Mouse (Mus musculus) midbrain, embryonic 15.5 days (tissue): ENCODE measurements around the gene Jarid2. TPM values are rescaled to one million over a fixed set of nuclear protein-coding genes. Genes with fewer than 3 reads are reported as not detected.

ENCODE experiments used
- ATAC-seq: fragments of 200-750 bp; cut with Nextera tagmentation; replicated peaks from 2 replicates; pipeline ENCODE4 v1.8.0; 2017; ENCODE audit warnings: moderate TSS enrichment
- H3K27ac ChIP-seq: fragments of 300-500 bp; sonication (generic); 2 replicates; pipeline ENCODE4 v1.5.1; 2015; ENCODE audit warnings: mild to moderate bottlenecking, inconsistent platforms
- H3K27me3 ChIP-seq: fragments of 300-500 bp; sonication (generic); replicated peaks from 2 replicates; pipeline ENCODE4 v1.6.1; 2015; ENCODE audit warnings: inconsistent platforms
- H3K36me3 ChIP-seq: fragments of 300-500 bp; sonication (generic); replicated peaks from 2 replicates; pipeline ENCODE4 v1.6.1; 2015; ENCODE audit warnings: inconsistent platforms
- H3K4me1 ChIP-seq: fragments of 300-500 bp; sonication (generic); 2 replicates; pipeline ENCODE4 v1.6.1; 2015; ENCODE audit warnings: inconsistent platforms
- H3K4me2 ChIP-seq: fragments of 300-500 bp; sonication (generic); 2 replicates; pipeline ENCODE4 v1.6.1; 2015; ENCODE audit warnings: inconsistent platforms, mild to moderate bottlenecking, moderate library complexity
- H3K4me3 ChIP-seq: fragments of 300-500 bp; sonication (generic); 2 replicates; pipeline ENCODE4 v1.5.1; 2015; ENCODE audit warnings: mild to moderate bottlenecking, inconsistent platforms
- H3K9ac ChIP-seq: fragments of 300-500 bp; sonication (generic); 2 replicates; pipeline ENCODE4 v1.6.1; 2015; ENCODE audit warnings: mild to moderate bottlenecking, inconsistent platforms
- H3K9me3 ChIP-seq: fragments of 300-500 bp; sonication (generic); 2 replicates; pipeline ENCODE4 v1.6.1; 2016; ENCODE audit warnings: inconsistent platforms
- WGBS: fragments of 180-500 bp; shearing (Covaris S2); methylation state at CpG from one replicate; pipeline ENCODE4 v1.1.7; 2015; ENCODE audit warnings: mixed read lengths; 5-methylcytosine and 5-hydroxymethylcytosine counted together
- polyA plus RNA-seq: library from polyadenylated mRNA; unstranded; fragments of >200 nt; fragmentation: Nextera tagmentation; extraction: Ambion mirVana; gene quantifications from 2 replicates; pipeline ENCODE4 v1.2.1, GENCODE M21; 2015

The Jarid2 gene
- polyA plus RNA-seq, 1 experiment from 2014 or later: 44.7 TPM

DNA sequence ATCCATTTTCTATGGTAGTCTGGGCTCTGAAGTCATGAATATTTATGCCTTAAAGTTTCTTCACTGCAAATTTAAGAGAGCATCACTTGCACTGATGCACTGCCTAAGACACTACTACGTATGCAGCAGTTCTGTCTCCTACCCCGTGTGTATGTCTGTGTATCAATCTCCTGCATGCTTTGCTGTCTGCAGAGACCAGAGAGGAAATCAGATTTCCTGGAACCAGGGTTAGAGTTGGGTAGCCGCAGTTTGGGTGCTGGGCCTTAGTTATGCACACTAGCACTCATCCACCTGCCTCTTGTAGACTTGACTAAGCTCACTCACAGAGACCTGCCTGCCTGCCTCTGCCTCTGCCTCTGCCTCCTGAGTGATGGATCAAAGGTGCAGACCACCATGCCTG lies 33.8 kb downstream of the Jarid2 start:
- no peak overlapping the region for H3K4me2 ChIP-seq
- ATAC-seq: no peak
- H3K36me3 ChIP-seq: no peaks in the 10 kb centered on the region
- H3K4me3 ChIP-seq: no peak overlapping the region
- H3K27me3 ChIP-seq: no peaks in the 10 kb centered on the region
- WGBS: 81% methylated on average over 3 of the region's 3 CpGs
- no peaks in the 10 kb centered on the region for H3K9me3 ChIP-seq
- no peaks in the 10 kb centered on the region for H3K4me1 ChIP-seq
- H3K9ac ChIP-seq: no peak overlapping the region
- H3K27ac ChIP-seq: no peak overlapping the region

DNA sequence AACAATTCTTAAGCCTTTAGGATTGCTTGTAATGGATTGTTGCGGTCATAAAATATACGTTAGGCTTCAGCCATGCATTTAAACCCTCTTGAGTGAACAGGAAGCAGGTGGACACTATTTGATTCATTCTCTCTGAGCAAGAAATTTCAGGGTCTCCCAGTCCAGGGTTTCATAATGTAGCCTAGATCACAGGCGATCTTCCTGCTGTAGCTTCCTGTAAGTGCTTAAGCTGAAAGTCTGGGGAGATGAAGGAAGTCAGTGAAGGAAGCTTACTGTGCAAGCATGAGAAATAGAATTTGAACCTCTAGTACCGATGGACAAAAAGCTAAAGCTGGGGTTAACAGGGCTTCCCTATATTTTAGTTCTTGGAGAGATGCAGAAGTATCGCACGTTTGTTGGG lies 38.5 kb downstream of the Jarid2 start:
- ATAC-seq: no peak
- WGBS: 91% methylated on average over 6 of the region's 6 CpGs
- Histone ChIP-seq H3K9ac (no peak overlapping the region), H3K4me2 (no peak overlapping the region), H3K4me3 (no peak overlapping the region), H3K27ac (no peak overlapping the region), H3K27me3 (no peaks in the 10 kb centered on the region), H3K36me3 (no peaks in the 10 kb centered on the region), H3K9me3 (no peaks in the 10 kb centered on the region), H3K4me1 (no peaks in the 10 kb centered on the region)

DNA sequence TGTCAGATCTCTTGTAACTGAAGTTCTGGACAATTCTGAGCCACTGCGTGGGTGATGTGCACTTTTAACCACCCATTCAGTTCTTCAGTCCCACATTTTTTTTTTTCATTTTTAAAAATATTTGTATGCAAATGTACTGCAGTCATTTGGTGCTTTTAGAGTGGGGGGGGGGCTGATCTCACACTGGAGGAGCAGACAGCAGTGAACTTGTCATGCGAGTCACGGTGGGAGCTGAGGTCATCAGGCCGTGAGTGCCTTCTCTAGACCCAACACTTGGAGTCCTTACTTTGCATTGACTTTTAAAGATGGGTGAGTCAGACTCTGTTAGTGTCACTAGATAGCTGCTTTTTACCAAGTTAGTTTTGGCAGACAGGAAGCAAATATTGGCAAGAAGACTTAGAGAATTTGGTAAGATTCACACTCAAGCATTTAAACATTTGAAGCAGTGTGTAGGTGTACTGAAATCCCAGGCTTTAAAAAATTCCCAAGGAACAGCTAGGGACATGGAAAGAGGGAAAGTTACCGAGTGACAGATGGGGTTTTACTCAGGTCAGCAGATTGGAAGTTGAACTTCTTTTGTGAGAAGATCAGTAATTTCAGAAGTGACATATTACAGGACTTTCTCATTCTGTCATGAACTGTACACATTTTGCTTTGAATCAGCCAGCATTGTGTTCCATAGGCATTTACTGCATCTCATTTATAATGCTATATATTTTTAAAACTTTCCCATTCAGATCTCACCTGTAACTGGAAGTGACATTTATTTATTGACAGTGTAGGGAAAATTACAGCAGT lies 41.7 kb downstream of the Jarid2 start:
- Histone ChIP-seq H3K27ac (no peak overlapping the region), H3K9me3 (no peaks in the 10 kb centered on the region), H3K4me1 (no peaks in the 10 kb centered on the region), H3K4me2 (no peak overlapping the region), H3K36me3 (no peaks in the 10 kb centered on the region), H3K27me3 (no peaks in the 10 kb centered on the region), H3K4me3 (no peak overlapping the region), H3K9ac (no peak overlapping the region)
- 64% methylated on average over 5 of the region's 5 CpGs for WGBS
- ATAC-seq: no peak

DNA sequence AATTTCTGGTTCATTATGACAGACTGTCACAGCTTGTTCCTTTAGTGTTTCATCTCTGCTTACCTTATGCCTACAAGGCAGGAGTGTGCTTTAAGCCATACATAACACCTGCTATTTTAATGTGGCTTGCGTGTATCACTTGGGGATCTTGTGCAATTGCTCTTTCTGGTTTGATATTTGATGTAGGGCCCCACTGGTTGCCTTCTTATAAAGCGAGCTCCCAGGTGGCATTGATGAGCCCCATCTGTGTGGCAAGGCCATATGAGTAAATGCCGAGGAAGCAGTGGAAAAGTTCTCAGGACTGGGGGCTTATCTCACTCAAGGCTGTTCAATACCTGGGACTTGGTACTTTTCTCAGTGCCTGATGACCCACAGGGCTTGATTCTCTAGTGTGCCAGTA lies 43.5 kb downstream of the Jarid2 start:
- 91% methylated on average over 3 of the region's 3 CpGs for WGBS
- H3K27ac ChIP-seq: no peak overlapping the region
- no peaks in the 10 kb centered on the region for H3K27me3 ChIP-seq
- H3K9ac ChIP-seq: no peak overlapping the region
- no peak overlapping the region for H3K4me2 ChIP-seq
- H3K4me1 ChIP-seq: no peaks in the 10 kb centered on the region
- ATAC-seq: no peak
- no peak overlapping the region for H3K4me3 ChIP-seq
- no peaks in the 10 kb centered on the region for H3K9me3 ChIP-seq
- no peaks in the 10 kb centered on the region for H3K36me3 ChIP-seq

DNA sequence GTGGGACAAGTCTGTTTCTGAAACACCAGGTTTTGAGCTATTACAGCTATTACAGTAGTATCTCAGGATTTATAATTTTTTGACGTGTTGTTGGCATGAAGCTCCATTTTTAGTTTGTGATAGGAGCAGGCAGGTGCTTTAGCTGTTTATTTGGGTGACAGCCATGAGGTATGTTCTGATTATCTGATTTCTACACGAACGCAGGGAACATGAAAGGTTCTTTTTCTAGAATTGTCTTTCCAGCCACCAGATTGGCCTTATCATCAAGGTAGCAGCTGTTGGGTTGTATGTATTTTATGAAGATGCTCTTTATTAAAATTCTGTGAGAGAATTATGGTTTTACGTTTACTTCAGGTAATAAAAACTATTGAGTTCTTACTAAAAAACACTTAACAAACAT lies 45.1 kb downstream of the Jarid2 start:
- no peak for ATAC-seq
- Histone ChIP-seq H3K9ac (no peak overlapping the region), H3K9me3 (no peaks in the 10 kb centered on the region), H3K4me2 (no peak overlapping the region), H3K27ac (no peak overlapping the region), H3K27me3 (no peaks in the 10 kb centered on the region), H3K4me3 (no peak overlapping the region), H3K36me3 (no peaks in the 10 kb centered on the region), H3K4me1 (no peaks in the 10 kb centered on the region; the same call in 1 of the 2 replicates)
- 91% methylated on average over 4 of the region's 4 CpGs for WGBS

DNA sequence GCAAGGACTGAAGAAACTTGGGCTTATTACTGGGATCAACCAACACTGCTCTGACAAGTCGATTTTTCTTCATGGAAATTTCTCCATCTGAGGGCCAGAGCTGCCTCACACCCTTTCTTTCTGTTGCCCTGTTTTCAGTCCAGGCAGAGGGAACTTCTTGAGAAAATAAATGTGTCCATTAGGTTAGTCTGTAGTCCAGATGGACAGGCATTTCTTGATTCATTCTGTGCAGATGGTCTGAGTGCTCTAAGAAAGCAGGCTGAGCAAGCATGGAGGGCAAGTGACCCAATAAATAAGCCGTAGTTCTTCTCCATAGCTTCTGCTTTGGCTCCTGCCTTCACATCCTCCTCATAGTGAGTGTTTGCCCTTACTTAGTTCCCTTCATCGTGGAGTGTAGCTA lies 46.1 kb downstream of the Jarid2 start:
- no peaks in the 10 kb centered on the region; the same call in 1 of the 2 replicates for H3K4me1 ChIP-seq
- H3K4me3 ChIP-seq: no peak overlapping the region
- no peak overlapping the region for H3K4me2 ChIP-seq
- 87% methylated on average over 3 of the region's 3 CpGs for WGBS
- H3K36me3 ChIP-seq: no peaks in the 10 kb centered on the region
- no peak overlapping the region for H3K27ac ChIP-seq
- H3K27me3 ChIP-seq: no peaks in the 10 kb centered on the region
- H3K9me3 ChIP-seq: no peaks in the 10 kb centered on the region
- no peak overlapping the region for H3K9ac ChIP-seq
- no peak for ATAC-seq

DNA sequence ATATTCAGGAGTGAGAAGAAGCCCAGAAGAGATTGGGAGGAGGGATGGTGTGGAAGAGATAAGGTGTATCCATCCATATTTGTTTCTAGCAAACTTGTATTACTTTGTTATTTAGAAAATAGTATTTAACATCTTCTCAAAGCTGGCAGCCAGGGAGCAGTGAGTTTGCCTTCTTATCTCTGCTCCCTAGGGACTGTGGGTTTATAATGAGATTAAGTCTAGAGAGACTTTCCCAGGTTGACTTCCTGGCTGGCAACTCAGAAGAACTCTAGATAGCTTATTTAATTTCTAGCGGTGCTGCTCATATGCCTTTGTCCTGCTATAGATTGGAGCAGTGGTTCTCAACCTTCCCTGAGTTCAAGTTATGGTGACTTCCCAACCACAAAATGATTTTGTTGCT lies 51.2 kb downstream of the Jarid2 start:
- ATAC-seq: no peak
- WGBS: 72% methylated on average over 1 of the region's 1 CpGs
- Histone ChIP-seq H3K9ac (no peak overlapping the region), H3K4me2 (no peak overlapping the region), H3K4me1 (no peaks in the 10 kb centered on the region; the same call in 1 of the 2 replicates), H3K27me3 (no peaks in the 10 kb centered on the region), H3K27ac (no peak overlapping the region), H3K36me3 (no peaks in the 10 kb centered on the region), H3K9me3 (no peaks in the 10 kb centered on the region), H3K4me3 (no peak overlapping the region)

DNA sequence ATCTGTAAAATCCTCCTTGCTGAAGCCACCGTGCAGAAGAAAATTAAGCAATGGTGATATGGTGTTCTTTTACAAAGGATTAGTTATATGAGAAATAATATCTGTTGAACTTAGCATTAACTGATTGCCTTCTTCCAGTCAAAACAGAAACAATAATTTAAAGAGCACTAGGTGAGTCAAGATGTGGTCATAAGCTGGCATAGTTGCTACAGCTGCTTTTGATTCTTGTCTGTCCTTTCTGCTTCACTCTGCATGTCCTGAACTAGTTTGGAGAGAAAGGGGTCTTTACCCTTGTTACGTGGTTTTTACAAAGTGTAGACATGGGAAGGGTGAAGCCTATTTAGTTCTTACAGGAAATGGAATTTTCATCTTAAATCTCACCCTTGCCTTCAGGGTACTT lies 51.9 kb downstream of the Jarid2 start:
- 88% methylated on average over 2 of the region's 2 CpGs for WGBS
- Histone ChIP-seq H3K4me1 (peaks cover 5% of the 10 kb centered on the region), H3K4me2 (no peak overlapping the region), H3K4me3 (no peak overlapping the region), H3K36me3 (no peaks in the 10 kb centered on the region), H3K9ac (no peak overlapping the region), H3K27me3 (no peaks in the 10 kb centered on the region), H3K27ac (no peak overlapping the region), H3K9me3 (no peaks in the 10 kb centered on the region)
- no peak for ATAC-seq

DNA sequence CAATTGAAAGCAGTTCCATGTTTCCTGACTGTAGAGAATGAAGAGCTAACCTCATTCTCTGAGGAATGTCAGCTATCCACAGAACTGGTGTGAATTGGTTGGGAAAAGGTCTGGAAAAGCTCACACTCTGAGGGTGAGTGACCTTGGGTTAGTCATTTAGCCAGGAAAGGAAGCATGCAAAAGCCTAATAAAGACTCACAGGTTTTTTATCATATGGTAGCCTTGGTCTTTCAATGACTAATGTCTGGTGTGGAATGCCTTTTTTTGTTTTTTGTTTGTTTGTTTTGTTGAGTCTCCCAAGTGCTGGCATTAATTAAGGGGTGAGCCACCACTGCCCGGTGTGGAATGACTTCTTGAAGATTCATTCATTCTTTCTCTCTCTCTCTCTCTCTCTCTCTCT lies 55.3 kb downstream of the Jarid2 start:
- H3K27ac ChIP-seq: no peak overlapping the region
- WGBS: 87% methylated on average over 1 of the region's 1 CpGs
- ATAC-seq: no peak

DNA sequence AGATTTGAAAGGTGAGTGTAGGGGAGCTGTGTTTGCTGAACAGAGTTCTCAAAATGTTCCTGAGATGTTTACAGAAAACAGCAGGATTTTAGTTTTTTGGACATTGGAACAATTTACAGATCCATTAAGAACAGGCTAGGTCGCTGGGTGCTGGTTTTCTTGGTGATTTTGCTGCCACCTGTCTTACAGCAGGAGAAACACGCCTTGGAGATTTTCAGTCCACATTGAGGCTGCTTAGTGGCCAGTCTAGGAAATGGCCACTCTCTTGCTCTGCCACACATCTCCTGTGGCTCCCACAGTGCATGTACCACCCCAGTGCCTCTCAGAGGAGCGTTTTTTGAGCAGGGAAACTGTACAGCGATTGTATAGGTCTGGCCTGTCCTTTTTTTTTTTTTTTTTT lies 57.0 kb downstream of the Jarid2 start:
- no peak overlapping the region for H3K9ac ChIP-seq
- H3K4me2 ChIP-seq: no peak overlapping the region
- H3K9me3 ChIP-seq: no peaks in the 10 kb centered on the region
- H3K4me3 ChIP-seq: no peak overlapping the region
- H3K27me3 ChIP-seq: no peaks in the 10 kb centered on the region
- peaks cover 13% of the 10 kb centered on the region for H3K4me1 ChIP-seq
- H3K27ac ChIP-seq: no peak overlapping the region
- H3K36me3 ChIP-seq: no peaks in the 10 kb centered on the region
- ATAC-seq: peak; percentile 54; the same call in 1 of the 2 replicates
- 38% methylated on average over 4 of the region's 4 CpGs for WGBS

More for the DNA sequence above, 55.3 kb downstream of the Jarid2 start:
- H3K4me2 ChIP-seq: no peak overlapping the region
- H3K4me1 ChIP-seq: peaks cover 13% of the 10 kb centered on the region
- H3K36me3 ChIP-seq: no peaks in the 10 kb centered on the region
- H3K27me3 ChIP-seq: no peaks in the 10 kb centered on the region
- H3K9me3 ChIP-seq: no peaks in the 10 kb centered on the region
- no peak overlapping the region for H3K4me3 ChIP-seq
- no peak overlapping the region for H3K9ac ChIP-seq

DNA sequence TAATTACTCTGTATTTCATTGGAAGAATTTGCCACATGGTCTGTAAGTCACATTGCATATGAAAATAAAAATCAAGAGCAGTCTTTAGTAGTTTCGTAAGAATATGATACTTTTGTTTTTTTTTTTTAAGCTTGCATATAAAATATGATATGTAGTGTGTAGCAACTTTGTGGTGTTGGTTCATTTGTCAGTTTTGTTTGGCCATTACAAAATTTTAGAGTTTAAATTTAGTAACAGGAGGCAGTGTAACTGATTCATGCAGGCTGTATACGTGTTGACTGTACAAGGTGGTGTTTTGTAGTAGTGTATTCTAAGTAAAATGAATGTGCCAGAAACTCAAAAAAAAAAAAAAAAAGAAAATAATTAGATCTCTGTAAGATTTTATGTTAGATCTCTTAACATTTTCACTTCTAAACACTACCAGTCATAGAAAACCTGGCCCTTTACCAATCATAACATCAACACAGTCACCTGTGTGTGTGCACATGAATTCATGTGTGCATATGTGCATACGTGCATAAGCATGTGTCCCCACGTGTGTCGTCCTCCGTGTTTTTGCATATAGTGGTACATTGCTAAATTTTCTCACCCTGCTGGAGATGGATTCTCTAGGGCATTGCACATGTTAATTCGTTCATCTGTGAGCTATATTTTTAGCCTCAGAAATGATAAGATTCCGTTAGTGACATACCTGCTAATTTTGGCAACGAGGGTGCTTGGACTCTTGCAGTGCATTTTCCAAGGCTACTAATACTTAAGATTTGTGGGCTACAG lies 59.3 kb downstream of the Jarid2 start:
- H3K4me1 ChIP-seq: peaks cover 13% of the 10 kb centered on the region
- no peak overlapping the region for H3K27ac ChIP-seq
- no peaks in the 10 kb centered on the region for H3K36me3 ChIP-seq
- H3K4me3 ChIP-seq: no peak overlapping the region
- no peak for ATAC-seq
- no peaks in the 10 kb centered on the region for H3K9me3 ChIP-seq
- no peak overlapping the region for H3K4me2 ChIP-seq
- no peaks in the 10 kb centered on the region for H3K27me3 ChIP-seq
- 89% methylated on average over 9 of the region's 9 CpGs for WGBS
- H3K9ac ChIP-seq: no peak overlapping the region

DNA sequence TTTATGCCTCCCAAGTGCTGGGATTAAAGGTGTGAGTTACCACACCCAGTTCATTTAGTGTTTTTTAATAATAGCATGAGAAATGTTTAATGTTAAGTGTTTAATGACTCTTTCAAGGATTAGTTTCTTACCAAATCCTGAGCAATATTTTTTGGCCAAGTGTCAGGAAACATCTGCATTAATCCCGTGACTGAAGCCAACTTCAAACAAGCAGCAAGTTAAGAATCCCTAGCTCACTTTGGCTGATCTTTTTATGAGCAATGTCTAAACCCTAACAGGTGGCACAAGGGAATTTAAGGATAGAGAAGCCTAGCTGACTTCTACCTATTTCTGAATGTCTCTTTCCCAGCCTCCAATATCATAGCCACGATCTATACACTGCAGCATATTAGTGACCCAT lies 60.7 kb downstream of the Jarid2 start:
- WGBS: 58% methylated on average over 2 of the region's 2 CpGs
- Histone ChIP-seq H3K27me3 (no peaks in the 10 kb centered on the region), H3K9ac (no peak overlapping the region), H3K36me3 (no peaks in the 10 kb centered on the region), H3K4me2 (no peak overlapping the region), H3K9me3 (no peaks in the 10 kb centered on the region), H3K27ac (no peak overlapping the region), H3K4me1 (peaks cover 14% of the 10 kb centered on the region), H3K4me3 (no peak overlapping the region)
- no peak for ATAC-seq
